Mouse (Mus musculus) skeletal muscle tissue, adult 2 months (tissue): Measurements from ENCODE around the gene Polr1a.
A peak's percentile ranks its signal among the peaks of the same experiment; 100 is the strongest.
"Not testable (repeated sequence)": the region's sequence is repeated elsewhere in the genome, so short reads cannot be mapped to it uniquely, and the experiment has no call there.

Source experiments
- DNase-seq: peaks from one replicate; pipeline ENCODE4 v3.0.0-alpha.2; 2012; ENCODE audit warnings: low read depth, low spot score

Gene Polr1a

GRCm38 (mm10) chr6:71908481-71909381 lies at the start of gene Polr1a, which contains the start of gene Ptcd3:
Polr1a (plus strand) TSS chr6:71909053.
Ptcd3 (minus strand) TSS chr6:71908750.
- peak; percentile 81 for DNase-seq

- DNase-seq, result no peak
These were observed 41.1 kb upstream of the Polr1a start for GRCm38 (mm10) chr6:71867751-71868150.

- DNase-seq, result no peak
These were observed 40.0 kb upstream of the Polr1a start for GRCm38 (mm10) chr6:71868809-71869208.

- DNase-seq, result no peak
These were observed 37.5 kb upstream of the Polr1a start for GRCm38 (mm10) chr6:71871396-71871795.

GRCm38 (mm10) chr6:71877965-71878760 lies 30.7 kb upstream of the Polr1a start:
- DNase-seq, result no peak

- no peak for DNase-seq
These were observed 15.6 kb upstream of the Polr1a start for GRCm38 (mm10) chr6:71893263-71893662.

- no peak for DNase-seq
These were observed 1.1 kb upstream of the Polr1a start for GRCm38 (mm10) chr6:71907702-71908235.

GRCm38 (mm10) chr6:71909384-71909783 lies 531 bp downstream of the Polr1a start:
- DNase-seq, result no peak

- no peak for DNase-seq
These were observed 987 bp downstream of the Polr1a start for GRCm38 (mm10) chr6:71909840-71910239.

GRCm38 (mm10) chr6:71911686-71912450 lies 3.0 kb downstream of the Polr1a start:
- peak; percentile 38 for DNase-seq

GRCm38 (mm10) chr6:71920752-71921151 lies 11.9 kb downstream of the Polr1a start:
- DNase-seq, result no peak

- not testable (repeated sequence) for DNase-seq
These were observed 16.4 kb downstream of the Polr1a start for GRCm38 (mm10) chr6:71925233-71925632.

GRCm38 (mm10) chr6:71927911-71928310 lies 19.1 kb downstream of the Polr1a start:
- peak; percentile 31 for DNase-seq

- DNase-seq, result peak; percentile 34
These were observed 21.2 kb downstream of the Polr1a start for GRCm38 (mm10) chr6:71930053-71930452.

- no peak for DNase-seq
These were observed 22.1 kb downstream of the Polr1a start for GRCm38 (mm10) chr6:71930830-71931437.

GRCm38 (mm10) chr6:71932347-71932746 lies 23.5 kb downstream of the Polr1a start:
- DNase-seq, result no peak

GRCm38 (mm10) chr6:71934081-71934556 lies 25.3 kb downstream of the Polr1a start:
- peak; percentile 69 for DNase-seq

GRCm38 (mm10) chr6:71935737-71936136 lies 26.9 kb downstream of the Polr1a start:
- DNase-seq, result no peak

GRCm38 (mm10) chr6:71940912-71941311 lies 32.1 kb downstream of the Polr1a start:
- DNase-seq, result no peak

GRCm38 (mm10) chr6:71945101-71945500 lies 36.2 kb downstream of the Polr1a start:
- DNase-seq, result no peak

- no peak for DNase-seq
These were observed 37.3 kb downstream of the Polr1a start for GRCm38 (mm10) chr6:71946121-71946520.
